In genomic region chr2:168438981-168439452, GRCm38 (mm10) we compare ENCODE assay signal across 8 mouse cellular contexts.
DNase-seq lines count a peak whose midpoint lies in the region; ATAC-seq lines count a peak whose summit lies in the region.
"Had no signal": no experiment of that assay in that cellular context is flagged by ENCODE, and none has a peak within 500 bp of the region (broad histone marks: within the 10 kb centered on the region; RNA-seq: fewer than 3 reads in every experiment).

No protein-coding gene starts in this region.

- H3K36me3 ChIP-seq in neural tube, embryonic 11.5 days (ENCODE audit: control insufficient read depth, insufficient read depth, low read length): no peaks in the 10 kb centered on the region
- H3K36me3 ChIP-seq in neural tube, embryonic 15.5 days: no peaks in the 10 kb centered on the region
- H3K36me3 ChIP-seq in forebrain, embryonic 14.5 days (ENCODE audit: control insufficient read depth, insufficient read depth, low read length): no peaks in the 10 kb centered on the region
- no peaks in the 10 kb centered on the region for H3K36me3 ChIP-seq in hindbrain, embryonic 14.5 days (replicated peaks; ENCODE audit: control insufficient read depth, insufficient read depth)
- H3K36me3 ChIP-seq in heart, embryonic 12.5 days: no peaks in the 10 kb centered on the region

- H3K9me3 ChIP-seq in neural tube, embryonic 11.5 days (ENCODE audit: control insufficient read depth, low read length): no peaks in the 10 kb centered on the region
- no peaks in the 10 kb centered on the region for H3K9me3 ChIP-seq in neural tube, embryonic 15.5 days (replicated peaks)
- no peaks in the 10 kb centered on the region for H3K9me3 ChIP-seq in forebrain, embryonic 14.5 days (replicated peaks; ENCODE audit: control insufficient read depth, low read length)
- H3K9me3 ChIP-seq in hindbrain, embryonic 14.5 days (ENCODE audit: control insufficient read depth, low read length): no peaks in the 10 kb centered on the region
- peaks cover 26% of the 10 kb centered on the region for H3K9me3 ChIP-seq in heart, embryonic 12.5 days (replicated peaks)

- no peak overlapping the region for H3K9ac ChIP-seq in neural tube, embryonic 11.5 days (ENCODE audit: low read length)
- H3K9ac ChIP-seq in neural tube, embryonic 15.5 days (replicated peaks): no peak overlapping the region
- H3K9ac ChIP-seq in forebrain, embryonic 14.5 days (ENCODE audit: low read length): no peak overlapping the region
- no peak overlapping the region for H3K9ac ChIP-seq in hindbrain, embryonic 14.5 days
- no peak overlapping the region for H3K9ac ChIP-seq in heart, embryonic 12.5 days

- H3K27me3 ChIP-seq in neural tube, embryonic 11.5 days (ENCODE audit: control insufficient read depth, insufficient read depth, low read length): no peaks in the 10 kb centered on the region
- H3K27me3 ChIP-seq in neural tube, embryonic 15.5 days (replicated peaks): no peaks in the 10 kb centered on the region
- H3K27me3 ChIP-seq in forebrain, embryonic 14.5 days (replicated peaks; ENCODE audit: control insufficient read depth, insufficient read depth, low read length): no peaks in the 10 kb centered on the region
- no peaks in the 10 kb centered on the region for H3K27me3 ChIP-seq in hindbrain, embryonic 14.5 days (ENCODE audit: control insufficient read depth, insufficient read depth, low read length)
- H3K27me3 ChIP-seq in heart, embryonic 12.5 days (replicated peaks): peaks cover 37% of the 10 kb centered on the region

- H3K4me1 ChIP-seq in neural tube, embryonic 11.5 days (ENCODE audit: control insufficient read depth, insufficient read depth, low read length): peaks cover 5% of the 10 kb centered on the region; the same call in 1 of the 2 replicates
- peaks cover 13% of the 10 kb centered on the region for H3K4me1 ChIP-seq in neural tube, embryonic 15.5 days
- H3K4me1 ChIP-seq in forebrain, embryonic 14.5 days (ENCODE audit: control insufficient read depth, insufficient read depth, low read length): peaks cover 5% of the 10 kb centered on the region
- 0 out of 2 replicates have a peak, but pooled peaks cover 9% of the 10 kb centered on the region for H3K4me1 ChIP-seq in hindbrain, embryonic 14.5 days (replicated peaks; ENCODE audit: control insufficient read depth, insufficient read depth, low read length)
- no peaks in the 10 kb centered on the region for H3K4me1 ChIP-seq in heart, embryonic 12.5 days (replicated peaks)

- H3K4me3 ChIP-seq in neural tube, embryonic 11.5 days (ENCODE audit: low read depth, low read length): no peak overlapping the region
- no peak overlapping the region for H3K4me3 ChIP-seq in neural tube, embryonic 15.5 days (replicated peaks)
- no peak overlapping the region for H3K4me3 ChIP-seq in forebrain, embryonic 14.5 days (ENCODE audit: low read depth, low read length)
- no peak overlapping the region for H3K4me3 ChIP-seq in hindbrain, embryonic 14.5 days (replicated peaks; ENCODE audit: low read length)
- H3K4me3 ChIP-seq in heart, embryonic 12.5 days: no peak overlapping the region
- H3K4me3 ChIP-seq: heart, adult 2 months had no signal

- peak overlapping the region; percentile 20; the same call in 1 of the 2 replicates for H3K27ac ChIP-seq in neural tube, embryonic 11.5 days (ENCODE audit: low read depth, low read length)
- H3K27ac ChIP-seq in neural tube, embryonic 15.5 days (replicated peaks): no peak overlapping the region
- H3K27ac ChIP-seq in forebrain, embryonic 14.5 days (ENCODE audit: low read depth, low read length): peak overlapping the region; percentile 60
- no peak overlapping the region for H3K27ac ChIP-seq in hindbrain, embryonic 14.5 days
- H3K27ac ChIP-seq in heart, embryonic 12.5 days (ENCODE audit: poor library complexity, severe bottlenecking): no peak overlapping the region
- H3K27ac ChIP-seq: heart, adult 2 months had no signal

- H3K4me2 ChIP-seq in neural tube, embryonic 11.5 days (ENCODE audit: low read depth): no peak overlapping the region
- H3K4me2 ChIP-seq in neural tube, embryonic 15.5 days: no peak overlapping the region
- no peak overlapping the region for H3K4me2 ChIP-seq in forebrain, embryonic 14.5 days (ENCODE audit: low read length)
- no peak overlapping the region for H3K4me2 ChIP-seq in hindbrain, embryonic 14.5 days (replicated peaks)
- H3K4me2 ChIP-seq in heart, embryonic 12.5 days: no peak overlapping the region

- 37% methylated on average over 8 of the region's 8 CpGs for WGBS in neural tube, embryonic 11.5 days
- WGBS in neural tube, embryonic 15.5 days: 27% methylated on average over 8 of the region's 8 CpGs
- WGBS in forebrain, embryonic 14.5 days: 52% methylated on average over 8 of the region's 8 CpGs
- 45% methylated on average over 8 of the region's 8 CpGs for WGBS in hindbrain, embryonic 14.5 days
- WGBS in heart, embryonic 12.5 days: 34% methylated on average over 8 of the region's 8 CpGs

- no peak for DNase-seq in neural tube, embryonic 11.5 days (ENCODE audit: low spot score)
- peak; percentile 27 for DNase-seq in forebrain, embryonic 14.5 days (ENCODE audit: low spot score)
- peak; percentile 71 to 77 for DNase-seq in right cerebral cortex, adult 2 months (ENCODE audit: low spot score in 2 of 2)
- DNase-seq in adrenal gland, adult 2 months: no peak
- DNase-seq in hindbrain, embryonic 14.5 days (ENCODE audit: low spot score): no peak

- ATAC-seq in neural tube, embryonic 11.5 days (ENCODE audit: insufficient read depth, low FRiP score, low TSS enrichment): no peak
- no peak for ATAC-seq in neural tube, embryonic 15.5 days (ENCODE audit: low FRiP score)
- ATAC-seq in forebrain, embryonic 14.5 days: 0 out of 2 replicates have a peak, but pooled peaks have one; percentile 6
- ATAC-seq in hindbrain, embryonic 14.5 days (ENCODE audit: low FRiP score): no peak
- ATAC-seq in heart, embryonic 12.5 days (ENCODE audit: insufficient number of reproducible peaks, low FRiP score): no peak

Comparison
In these comparisons a context has a peak if more than half of its experiments do, and no peak if none do; other contexts are left out.
1. H3K27ac ChIP-seq: peak in neural tube, embryonic 11.5 days (single experiment) and forebrain, embryonic 14.5 days (single experiment); none in neural tube, embryonic 15.5 days (single experiment), hindbrain, embryonic 14.5 days (single experiment) and heart, embryonic 12.5 days (single experiment).
2. DNase-seq: peak in forebrain, embryonic 14.5 days (single experiment) and right cerebral cortex, adult 2 months (2 of 2); none in neural tube, embryonic 11.5 days (single experiment), adrenal gland, adult 2 months (single experiment) and hindbrain, embryonic 14.5 days (single experiment).